Mouse (Mus musculus) liver, adult 2 months (tissue): ENCODE results near the gene Srp14. TPM values are rescaled to one million over a fixed set of nuclear protein-coding genes. Genes with fewer than 3 reads are reported as not detected.

Experiments used
- DNase-seq: peaks from one replicate; pipeline ENCODE4 v3.0.0-alpha.2; 2011; ENCODE audit warnings: low read depth, low spot score; ENCODE audit errors: extremely low read depth
- H3K27ac ChIP-seq: fragments of 200-500 bp; replicated peaks from 2 replicates; pipeline ENCODE4 v1.5.1; 2012; ENCODE audit warnings: low read depth, mild to moderate bottlenecking, control low read depth, inconsistent platforms, low read length; ENCODE audit not compliant: insufficient read depth
- H3K27me3 ChIP-seq: fragments of 200-500 bp; 2 replicates; pipeline ENCODE4 v1.6.1; 2012; ENCODE audit warnings: mild to moderate bottlenecking, moderate library complexity, low read length, inconsistent platforms; ENCODE audit not compliant: control insufficient read depth, insufficient read depth
- H3K36me3 ChIP-seq: fragments of 200-500 bp; 2 replicates; pipeline ENCODE4 v1.6.1; 2012; ENCODE audit warnings: low read length, inconsistent platforms; ENCODE audit not compliant: control insufficient read depth, insufficient read depth
- H3K4me1 ChIP-seq: fragments of 200-500 bp; 2 replicates; pipeline ENCODE4 v1.6.1; 2011; ENCODE audit warnings: low read length; ENCODE audit not compliant: control insufficient read depth, insufficient read depth
- H3K4me3 ChIP-seq: fragments of 200-500 bp; 2 replicates; pipeline ENCODE4 v1.5.1; 2011; ENCODE audit warnings: low read depth, mild to moderate bottlenecking, control low read depth, low read length, moderate library complexity; ENCODE audit not compliant: insufficient read depth
- H3K79me2 ChIP-seq: fragments of 200-500 bp; 2 replicates; pipeline ENCODE4 v1.6.1; 2012; ENCODE audit warnings: inconsistent platforms, mild to moderate bottlenecking, low read length, moderate library complexity; ENCODE audit not compliant: control insufficient read depth, insufficient read depth
- H3K9ac ChIP-seq: fragments of 200-500 bp; 2 replicates; pipeline ENCODE4 v1.6.1; 2012; ENCODE audit warnings: low read depth, mild to moderate bottlenecking, control low read depth, inconsistent platforms, low read length
- CTCF ChIP-seq: fragments of 200-500 bp; IDR thresholded peaks from 2 replicates; pipeline ENCODE4 v1.5.1; 2011; ENCODE audit warnings: low read depth, low read length, control low read depth
- POLR2A ChIP-seq: fragments of 200-500 bp; IDR thresholded peaks from 2 replicates; pipeline ENCODE4 v1.6.1; 2011; ENCODE audit warnings: low read length, control low read depth; ENCODE audit not compliant: insufficient read depth; ENCODE audit errors: extremely low read depth
- WGBS: fragments of 180-500 bp; shearing (Covaris S2); methylation state at CpG from one replicate; pipeline ENCODE4 v1.1.7; 2018; 5-methylcytosine and 5-hydroxymethylcytosine counted together
- polyA plus RNA-seq: library from polyadenylated mRNA; depleted of rRNA; stranded (reverse); fragments of >200 nt; gene quantifications from 2 replicates; pipeline ENCODE4 v1.2.3, GENCODE M21; 2012
- total RNA-seq: library from RNA; depleted of rRNA; stranded (reverse); fragments of >200 nt; gene quantifications from 2 replicates; pipeline ENCODE4 v1.2.3, GENCODE M21; 2014

Srp14 gene
- total and polyA plus RNA-seq, 2 experiments = 37.3 to 72.8 TPM

DNA sequence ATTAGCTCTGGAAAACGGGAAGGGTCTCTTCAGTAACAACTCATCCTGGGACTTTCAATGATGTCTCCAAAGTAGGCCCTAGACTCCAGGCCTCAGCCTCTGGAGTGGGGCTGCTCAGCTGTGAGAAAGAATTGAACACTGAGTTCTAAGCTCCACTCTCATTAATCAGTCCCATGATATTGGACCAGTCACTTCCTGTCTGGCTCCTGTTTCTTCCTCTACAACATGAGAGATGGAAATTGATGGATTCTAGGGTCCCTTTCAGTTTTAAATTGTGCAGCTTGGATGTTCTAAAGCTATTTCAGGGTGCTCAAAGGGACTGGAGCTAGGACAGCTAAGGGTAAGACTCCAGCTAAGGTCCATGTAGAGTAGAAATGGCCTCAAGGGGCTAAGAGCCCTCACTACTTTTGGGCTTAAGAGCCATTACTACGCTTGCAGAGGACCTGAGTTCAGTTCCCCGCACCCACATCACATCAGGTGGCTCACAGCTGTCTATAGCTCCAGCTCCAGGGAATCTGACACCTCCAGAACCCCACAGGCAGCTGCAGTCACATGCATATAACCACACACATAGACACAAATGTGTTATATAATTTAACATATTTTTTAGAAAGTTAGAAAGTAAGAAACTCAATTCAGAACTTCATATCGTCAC is 12.4 kb upstream of the Srp14 start:
- Histone ChIP-seq H3K4me3 (no peak overlapping the region), H3K9ac (no peak overlapping the region), H3K79me2 (no peaks in the 10 kb centered on the region), H3K36me3 (no peaks in the 10 kb centered on the region), H3K4me1 (peaks cover 17% of the 10 kb centered on the region), H3K27me3 (no peaks in the 10 kb centered on the region), H3K27ac (peak overlapping the region; percentile 20; the same call in 1 of the 2 replicates)
- WGBS = 90% methylated on average over 4 of the region's 4 CpGs
- no peak for TF ChIP-seq POLR2A
- TF ChIP-seq CTCF = no peak
- no peak for DNase-seq

DNA sequence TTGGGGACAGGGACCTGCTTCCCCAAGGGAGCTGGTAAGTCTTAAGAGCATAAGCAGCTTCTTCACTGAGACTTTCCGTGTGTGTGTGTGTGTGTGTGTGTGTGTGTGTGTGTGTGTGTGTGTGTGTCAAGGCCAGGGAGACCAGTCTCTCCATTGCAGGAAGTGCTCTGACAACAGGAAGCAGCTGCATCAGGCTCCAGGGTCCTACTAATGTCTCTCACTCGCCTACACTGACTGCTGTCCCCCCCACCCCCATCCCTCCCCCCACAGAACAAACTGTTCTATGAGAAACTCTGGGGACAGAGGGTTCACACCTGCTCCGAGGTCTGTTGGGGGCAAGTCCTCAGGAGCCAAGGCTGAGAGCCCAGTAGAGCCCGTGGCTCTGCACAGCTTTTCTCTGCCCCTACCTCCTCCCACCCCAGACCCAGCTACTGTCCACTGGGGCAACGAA is 11.8 kb upstream of the Srp14 start:
- Histone ChIP-seq H3K27me3 (no peaks in the 10 kb centered on the region), H3K79me2 (no peaks in the 10 kb centered on the region), H3K4me3 (no peak overlapping the region), H3K4me1 (peaks cover 17% of the 10 kb centered on the region), H3K27ac (peak overlapping the region; percentile 20; the same call in 1 of the 2 replicates), H3K9ac (no peak overlapping the region), H3K36me3 (no peaks in the 10 kb centered on the region)
- TF ChIP-seq CTCF (no peak), POLR2A (no peak)
- WGBS = 72% methylated on average over 5 of the region's 5 CpGs
- DNase-seq = no peak

DNA sequence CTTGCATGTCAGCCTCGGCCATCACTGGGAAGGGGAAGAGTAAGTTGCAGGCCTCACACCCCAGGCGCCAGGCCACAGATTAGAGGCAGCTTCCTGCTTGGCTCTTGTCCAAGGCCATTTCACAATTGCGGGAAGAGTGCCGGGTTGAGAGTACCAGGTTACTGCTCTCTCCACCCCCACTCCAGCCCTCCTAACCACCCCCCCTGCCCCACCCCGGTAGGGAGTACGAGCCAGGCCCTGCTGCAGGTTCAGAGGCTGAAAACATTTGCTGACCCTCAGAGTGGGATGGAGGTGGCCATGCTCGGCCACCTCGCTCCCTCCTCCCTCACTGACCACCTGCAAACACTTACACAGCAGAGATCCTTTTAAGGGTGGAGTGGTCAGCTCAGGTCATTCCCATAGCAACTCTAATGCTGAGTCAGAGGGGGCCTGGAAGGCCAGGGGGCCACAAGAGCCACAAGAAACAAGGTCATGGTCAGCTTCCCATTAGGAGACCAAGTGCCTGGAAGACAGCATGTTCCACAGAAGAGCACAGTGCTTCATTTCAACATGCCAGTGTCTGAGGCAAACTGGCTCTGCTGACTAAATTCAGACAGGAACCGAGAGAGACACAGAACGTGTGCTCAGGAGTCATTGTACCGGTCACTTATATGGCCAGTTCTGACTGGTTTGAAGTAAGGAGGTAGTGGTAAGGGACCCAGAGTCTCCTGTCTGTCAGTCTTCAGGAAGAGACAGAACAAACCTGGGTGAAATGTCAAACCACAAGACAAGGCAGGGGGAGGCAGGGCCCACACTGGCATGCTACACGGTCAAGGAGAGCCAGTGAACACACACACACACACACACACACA is 11.0 kb upstream of the Srp14 start:
- H3K4me1 ChIP-seq = peaks cover 17% of the 10 kb centered on the region
- 6% methylated on average over 12 of the region's 12 CpGs for WGBS
- no peak overlapping the region for H3K4me3 ChIP-seq
- H3K27me3 ChIP-seq = no peaks in the 10 kb centered on the region
- H3K79me2 ChIP-seq = no peaks in the 10 kb centered on the region
- H3K36me3 ChIP-seq = no peaks in the 10 kb centered on the region
- H3K9ac ChIP-seq = no peak overlapping the region
- DNase-seq = peak; percentile 82
- H3K27ac ChIP-seq = peak overlapping the region; percentile 12
- no peak for TF ChIP-seq CTCF
- no peak for TF ChIP-seq POLR2A

DNA sequence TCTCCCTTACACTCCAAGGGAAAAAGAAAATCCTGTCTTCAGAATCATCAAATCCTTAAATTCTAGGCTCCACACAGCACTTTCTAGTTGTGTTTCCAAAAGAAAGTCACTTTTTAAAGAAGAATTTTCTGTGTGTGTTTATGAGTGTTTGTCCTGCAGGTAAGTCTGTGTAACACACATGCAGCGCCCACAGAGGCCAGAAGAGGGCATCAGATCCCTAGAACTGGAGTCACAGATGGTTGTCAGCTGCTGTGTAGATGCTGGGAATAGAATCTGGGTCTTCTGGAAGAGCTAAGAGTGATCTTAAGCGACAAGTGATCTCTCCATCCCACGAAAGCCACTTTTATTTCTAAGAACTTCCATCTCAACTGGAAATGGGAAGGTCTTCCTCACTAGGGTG is 8.3 kb upstream of the Srp14 start:
- Histone ChIP-seq H3K27me3 (no peaks in the 10 kb centered on the region), H3K4me1 (peaks cover 17% of the 10 kb centered on the region), H3K27ac (no peak overlapping the region), H3K9ac (no peak overlapping the region), H3K79me2 (no peaks in the 10 kb centered on the region), H3K36me3 (no peaks in the 10 kb centered on the region), H3K4me3 (no peak overlapping the region)
- DNase-seq = no peak
- 85% methylated on average over 3 of the region's 3 CpGs for WGBS
- TF ChIP-seq CTCF (peak; percentile 61), POLR2A (no peak)

DNA sequence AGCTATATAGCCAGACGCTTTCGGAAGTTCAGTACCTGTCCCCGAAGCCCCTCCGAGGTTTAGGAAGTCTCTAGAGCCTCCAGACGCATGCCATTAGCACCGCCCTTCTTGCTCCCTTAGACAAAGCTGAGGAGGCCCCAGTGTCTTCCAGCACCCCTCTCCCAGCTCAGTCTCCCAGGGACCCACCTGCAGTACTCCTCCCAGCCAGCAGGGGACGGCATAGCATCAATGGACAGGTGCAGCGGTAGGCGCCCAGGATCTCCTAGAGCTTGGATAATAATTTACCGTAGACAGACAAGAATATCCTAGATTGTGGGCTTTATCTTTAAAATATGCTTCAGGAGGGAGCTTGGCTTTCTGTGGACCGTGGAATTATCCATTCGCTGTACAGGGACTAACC is 7.4 kb upstream of the Srp14 start:
- WGBS = 22% methylated on average over 12 of the region's 12 CpGs
- Histone ChIP-seq H3K4me1 (peaks cover 17% of the 10 kb centered on the region), H3K27me3 (no peaks in the 10 kb centered on the region), H3K36me3 (no peaks in the 10 kb centered on the region), H3K27ac (no peak overlapping the region), H3K4me3 (no peak overlapping the region; the same call in 1 of the 2 replicates), H3K79me2 (no peaks in the 10 kb centered on the region), H3K9ac (no peak overlapping the region)
- TF ChIP-seq POLR2A (no peak), CTCF (peak; percentile 99)
- peak; percentile 30 for DNase-seq

DNA sequence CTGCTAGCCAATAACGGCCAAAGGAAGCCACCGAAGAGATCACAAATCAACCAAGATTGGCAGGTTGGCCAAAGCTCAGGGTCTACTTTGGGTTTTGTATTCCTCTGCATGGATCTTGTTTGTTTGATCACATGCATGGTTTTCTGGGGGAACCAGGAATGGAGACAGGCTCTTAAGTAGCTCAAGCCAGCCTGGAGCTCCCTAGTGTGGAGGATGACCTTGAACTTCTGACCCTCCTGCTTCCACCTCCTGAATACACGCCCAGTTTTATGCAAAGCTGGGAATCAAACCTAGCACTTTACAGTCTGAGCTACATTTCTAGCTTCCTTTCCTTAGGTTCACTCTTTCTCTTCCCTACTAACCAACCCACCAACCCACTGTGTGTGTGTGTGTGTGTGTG is 5.9 kb upstream of the Srp14 start:
- no peaks in the 10 kb centered on the region for H3K27me3 ChIP-seq
- no peaks in the 10 kb centered on the region for H3K36me3 ChIP-seq
- TF ChIP-seq CTCF = no peak
- TF ChIP-seq POLR2A = no peak
- peaks cover 8% of the 10 kb centered on the region for H3K4me1 ChIP-seq
- no peak overlapping the region for H3K9ac ChIP-seq
- no peak overlapping the region for H3K4me3 ChIP-seq
- DNase-seq = no peak
- WGBS = 72% methylated on average over 3 of the region's 3 CpGs
- no peak overlapping the region for H3K27ac ChIP-seq
- no peaks in the 10 kb centered on the region for H3K79me2 ChIP-seq
